Comparison of ENCODE assay signal across 16 mouse cellular contexts in the genomic region with DNA sequence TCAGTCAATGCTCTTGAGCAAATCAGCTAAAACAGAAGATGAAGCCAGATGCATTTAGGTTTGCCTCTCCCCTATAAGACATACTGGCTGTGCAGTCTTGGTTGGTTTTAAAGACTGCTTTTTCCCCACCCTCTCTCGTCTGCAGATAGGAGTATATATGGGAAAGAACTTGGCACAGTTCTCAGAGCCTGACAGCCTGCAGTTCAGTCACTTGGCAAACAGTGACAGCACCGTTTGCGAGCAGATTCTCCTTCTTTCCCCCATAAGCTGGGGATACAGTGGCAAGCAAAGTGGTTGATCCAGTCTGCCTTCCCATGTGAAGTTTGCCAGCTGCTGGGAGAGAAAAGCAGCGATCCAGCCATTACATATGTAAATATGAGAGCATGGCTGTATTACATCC. TPM values are rescaled to one million over a fixed set of nuclear protein-coding genes. Genes with fewer than 3 reads are reported as not detected.
DNase-seq lines count a peak whose midpoint lies in the region; ATAC-seq lines count a peak whose summit lies in the region.
"Had no signal": no experiment of that assay in that cellular context is flagged by ENCODE, and none has a peak within 500 bp of the region (broad histone marks: within the 10 kb centered on the region; RNA-seq: fewer than 3 reads in every experiment).

No protein-coding gene starts in this region.

- no peak overlapping the region for H3K4me2 ChIP-seq in midbrain, embryonic 16.5 days (ENCODE audit: low read length)
- H3K4me2 ChIP-seq in midbrain, embryonic 13.5 days (replicated peaks), result no peak overlapping the region
- H3K4me2 ChIP-seq: heart, embryonic 15.5 days; kidney, embryonic 15.5 days; neural tube, embryonic 15.5 days had no signal

- H3K9me3 ChIP-seq in midbrain, embryonic 16.5 days (replicated peaks; ENCODE audit: control insufficient read depth, low read length, poor library complexity, severe bottlenecking), result no peaks in the 10 kb centered on the region
- no peaks in the 10 kb centered on the region for H3K9me3 ChIP-seq in midbrain, embryonic 13.5 days
- H3K9me3 ChIP-seq: heart, embryonic 15.5 days; kidney, embryonic 15.5 days; neural tube, embryonic 15.5 days had no signal

- H3K4me3 ChIP-seq in midbrain, embryonic 16.5 days (ENCODE audit: low read depth, low read length), result no peak overlapping the region
- H3K4me3 ChIP-seq in midbrain, embryonic 13.5 days (replicated peaks), result no peak overlapping the region
- H3K4me3 ChIP-seq: heart, embryonic 15.5 days; kidney, embryonic 15.5 days; neural tube, embryonic 15.5 days had no signal

- intact Hi-C loops in gastrocnemius, postnatal 14 days (cut with DNase I; ENCODE audit: low total_unique reads), result no loop called here

- no peak overlapping the region for H3K9ac ChIP-seq in midbrain, embryonic 16.5 days (ENCODE audit: low read depth, low read length)
- H3K9ac ChIP-seq in midbrain, embryonic 13.5 days (replicated peaks), result no peak overlapping the region
- H3K9ac ChIP-seq: heart, embryonic 15.5 days; kidney, embryonic 15.5 days; liver, embryonic 14.5 days; neural tube, embryonic 15.5 days had no signal

- ATAC-seq in frontal cortex, adult (ENCODE audit: low TSS enrichment), result peak; percentile 72
- peak; percentile 36; the same call in 1 of the 2 replicates for ATAC-seq in midbrain, embryonic 16.5 days
- no peak for ATAC-seq in midbrain, embryonic 13.5 days

- DNase-seq in frontal cortex, postnatal 25 days (ENCODE audit: low spot score in 2 of 2), result no peak
- DNase-seq in cerebellum, adult 9-11 months, result peak; percentile 54
- DNase-seq in layer of hippocampus, postnatal 10 days (ENCODE audit: low spot score in 2 of 2), result peak; percentile 29 to 31
- no peak for DNase-seq in gastrocnemius, adult 18-20 months (ENCODE audit: low spot score)
- DNase-seq in gastrocnemius, postnatal 14 days, result no peak
- DNase-seq: adrenal gland, postnatal 14 days; gastrocnemius, postnatal 36 days; lung, postnatal 4 days; thymus, adult 2 months had no signal

- H3K27ac ChIP-seq in midbrain, embryonic 16.5 days (ENCODE audit: low read length), result no peak overlapping the region
- no peak overlapping the region for H3K27ac ChIP-seq in midbrain, embryonic 13.5 days
- H3K27ac ChIP-seq: heart, embryonic 15.5 days; kidney, embryonic 15.5 days; liver, embryonic 14.5 days; neural tube, embryonic 15.5 days had no signal

- no peaks in the 10 kb centered on the region for H3K36me3 ChIP-seq in midbrain, embryonic 16.5 days (ENCODE audit: control insufficient read depth, insufficient read depth, low read length)
- peaks cover 20% of the 10 kb centered on the region for H3K36me3 ChIP-seq in midbrain, embryonic 13.5 days
- H3K36me3 ChIP-seq: heart, embryonic 15.5 days; kidney, embryonic 15.5 days; neural tube, embryonic 15.5 days had no signal

- WGBS in midbrain, embryonic 16.5 days, result 87% methylated on average over 4 of the region's 4 CpGs
- 93% methylated on average over 4 of the region's 4 CpGs for whole genome bisulfite sequencing in midbrain, embryonic 13.5 days

- no peaks in the 10 kb centered on the region for H3K4me1 ChIP-seq in midbrain, embryonic 16.5 days (ENCODE audit: control insufficient read depth, insufficient read depth, low read length)
- H3K4me1 ChIP-seq in midbrain, embryonic 13.5 days (replicated peaks), result peaks cover 7% of the 10 kb centered on the region
- H3K4me1 ChIP-seq: heart, embryonic 15.5 days; kidney, embryonic 15.5 days had no signal

- no peaks in the 10 kb centered on the region for H3K27me3 ChIP-seq in midbrain, embryonic 16.5 days (ENCODE audit: control insufficient read depth, insufficient read depth, low read depth, low read length)
- no peaks in the 10 kb centered on the region for H3K27me3 ChIP-seq in midbrain, embryonic 13.5 days
- H3K27me3 ChIP-seq: heart, embryonic 15.5 days; kidney, embryonic 15.5 days; neural tube, embryonic 15.5 days had no signal

RNA-seq across cellular contexts. Expression of a gene that starts 12.3 kb away (rescaled TPM):
- 60.1 and 67.0 TPM in 2 replicates for polyA plus RNA-seq in midbrain, embryonic 16.5 days (2015; fragmentation: Nextera tagmentation; extraction: Ambion mirVana)
- 74.9 and 82.3 TPM in 2 replicates for polyA plus RNA-seq in midbrain, embryonic 13.5 days (2015; fragmentation: Nextera tagmentation; extraction: Ambion mirVana)
- 10 to 100 TPM; 49.4 to 57.6 TPM for total RNA-seq in layer of hippocampus, postnatal 10 days (2021)
- 1 to 10 TPM; 6.0 to 6.9 TPM for total RNA-seq in gastrocnemius, adult 18-20 months (2021)
- total RNA-seq in gastrocnemius, postnatal 14 days (2021), result 10 to 100 TPM; 15.0 to 23.6 TPM

Comparison
In these comparisons a context has a peak if more than half of its experiments do, and no peak if none do; other contexts are left out.
1. DNase-seq: peak in cerebellum, adult 9-11 months (single experiment) and layer of hippocampus, postnatal 10 days (2 of 2); none in frontal cortex, postnatal 25 days (0 of 2), gastrocnemius, adult 18-20 months (single experiment) and gastrocnemius, postnatal 14 days (single experiment).